Mouse (Mus musculus) ES-E14 (cell line): ENCODE data around the gene Gm9887.

Source experiments
- CHD2 ChIP-seq: IDR thresholded peaks from 2 replicates; pipeline ENCODE4 v1.6.1; 2014; ENCODE audit warnings: mild to moderate bottlenecking, low read depth, low read length, inconsistent platforms
- MAFK ChIP-seq: IDR thresholded peaks from 2 replicates; pipeline ENCODE4 v1.6.1; 2014; ENCODE audit warnings: mild to moderate bottlenecking, low read depth, low read length, inconsistent platforms; ENCODE audit not compliant: insufficient read depth
- ZC3H11A ChIP-seq: IDR thresholded peaks from 2 replicates; pipeline ENCODE4 v1.6.1; 2012; ENCODE audit warnings: low read depth, mild to moderate bottlenecking, inconsistent platforms, low read length, borderline replicate concordance

GRCm38 (mm10) chr12:69419017-69419605 lies 46.9 kb upstream of the Gm9887 start:
- TF ChIP-seq ZC3H11A (no peak), MAFK (no peak), CHD2 (no peak)
